Mouse (Mus musculus): ENCODE measurements around the gene Arid5b.

Arid5b gene

DNA sequence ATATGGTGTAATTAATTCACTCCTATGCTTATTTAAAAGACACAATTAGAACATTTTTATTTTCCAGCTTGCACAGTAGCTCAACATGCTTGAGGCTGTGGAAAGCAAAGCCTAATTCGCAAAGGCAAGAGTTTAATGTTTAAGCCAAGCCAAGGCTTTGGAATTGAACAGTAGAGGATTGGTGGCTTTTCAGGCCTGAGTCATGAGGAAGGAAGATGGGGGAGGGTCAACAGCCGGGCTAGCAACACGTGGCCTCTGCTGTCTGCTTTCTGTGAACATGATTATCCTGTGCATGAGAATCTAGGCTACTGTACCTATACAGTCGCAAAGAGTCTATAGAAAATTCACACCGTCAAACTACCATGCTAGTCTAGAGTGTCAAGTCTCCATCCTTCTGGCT lies 9.9 kb downstream of the Arid5b start:
- no peak for DNase-seq

- no peak for DNase-seq
Observed at GRCm38 (mm10) chr10:68263969-68264688, 14.4 kb downstream of the Arid5b start.

DNA sequence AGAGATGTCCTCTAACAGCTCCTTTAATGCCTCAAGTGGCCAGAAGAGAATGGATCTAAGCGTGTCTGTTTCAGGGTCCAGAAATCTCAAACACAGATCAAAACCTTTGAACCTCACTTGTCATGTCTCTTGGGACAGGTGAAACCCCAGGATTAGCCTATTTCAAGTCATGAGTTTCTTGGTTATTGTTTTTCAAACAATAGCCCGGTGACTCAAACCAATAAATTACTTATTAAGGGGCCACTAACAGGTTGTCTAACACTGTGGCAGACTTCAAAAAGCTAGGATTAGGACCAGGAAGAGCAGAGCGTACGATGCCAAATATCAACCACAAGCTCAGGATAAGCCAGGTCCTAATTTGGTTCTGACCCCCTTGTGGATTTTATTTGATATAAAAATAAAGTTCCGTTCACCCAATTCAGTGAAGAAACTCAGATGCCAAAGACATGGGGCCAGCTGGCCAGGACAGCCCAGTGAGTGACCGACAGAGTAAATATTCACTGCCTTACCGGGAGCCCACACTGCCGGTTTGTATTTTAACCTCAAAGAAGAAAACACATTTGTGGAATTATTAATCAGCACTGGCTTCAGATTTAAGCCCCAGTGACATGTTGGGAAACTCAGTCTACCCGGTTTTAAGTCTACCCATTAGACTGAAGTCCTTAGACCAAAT lies 15.1 kb downstream of the Arid5b start:
- DNase-seq, result no peak

GRCm38 (mm10) chr10:68259601-68260000 lies 18.9 kb downstream of the Arid5b start:
- DNase-seq, result no peak

DNA sequence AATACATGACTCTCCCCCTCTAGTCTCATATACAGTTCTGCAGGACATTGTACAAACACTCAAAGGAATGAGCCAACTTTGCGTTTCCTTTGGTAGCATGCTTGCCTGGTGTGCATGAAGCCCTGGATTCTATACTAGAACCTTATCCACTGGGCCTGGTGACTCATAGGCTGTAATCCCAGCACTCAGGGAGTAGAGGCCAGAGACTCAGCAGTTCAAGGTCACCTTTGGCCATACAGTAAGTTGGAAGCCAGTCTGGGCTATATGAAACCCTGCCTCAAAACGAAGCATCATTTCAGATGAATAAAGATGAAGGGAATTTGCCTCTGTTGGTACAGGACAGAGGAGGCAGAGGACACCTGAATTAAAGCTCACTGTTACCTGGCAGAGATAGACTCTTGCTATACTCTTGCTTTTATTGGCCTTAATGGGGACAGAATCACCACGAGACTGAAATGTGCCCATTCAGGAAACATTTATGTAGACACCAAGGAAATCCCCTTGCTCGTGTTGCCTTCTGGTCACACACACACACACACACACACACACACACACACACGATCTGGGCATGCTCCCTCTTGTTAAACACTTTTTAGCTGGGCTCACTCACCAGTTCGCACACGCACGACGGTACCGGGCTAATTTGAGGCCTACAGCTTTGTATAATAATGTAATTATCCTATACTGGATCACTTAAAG lies 21.0 kb downstream of the Arid5b start:
- DNase-seq, result no peak

- no peak for DNase-seq
Observed at GRCm38 (mm10) chr10:68256134-68256533, 22.4 kb downstream of the Arid5b start.

- no peak for DNase-seq
Observed at GRCm38 (mm10) chr10:68253452-68254117, 25.0 kb downstream of the Arid5b start.

DNA sequence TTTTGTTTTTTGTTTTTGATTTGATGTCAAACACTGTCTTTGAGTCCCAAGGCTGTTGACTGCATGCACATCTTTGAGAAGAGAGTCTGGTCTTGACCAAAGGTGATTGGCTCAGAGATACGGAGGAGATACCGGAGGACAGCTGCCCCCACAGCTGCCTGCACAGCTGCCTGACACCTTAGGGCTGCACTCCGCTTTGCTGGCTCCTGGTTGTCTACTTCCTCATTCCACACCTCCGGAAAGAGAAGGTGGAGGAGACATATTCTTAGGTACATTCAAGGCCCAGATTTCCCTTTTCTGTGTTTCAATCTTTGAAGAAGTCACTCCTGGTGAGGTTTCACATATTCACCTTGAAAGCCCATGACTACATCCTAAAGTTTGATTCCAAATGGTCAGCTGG lies 25.9 kb downstream of the Arid5b start:
- DNase-seq, result no peak

GRCm38 (mm10) chr10:68249355-68249782 lies 29.2 kb downstream of the Arid5b start:
- DNase-seq, result no peak

DNA sequence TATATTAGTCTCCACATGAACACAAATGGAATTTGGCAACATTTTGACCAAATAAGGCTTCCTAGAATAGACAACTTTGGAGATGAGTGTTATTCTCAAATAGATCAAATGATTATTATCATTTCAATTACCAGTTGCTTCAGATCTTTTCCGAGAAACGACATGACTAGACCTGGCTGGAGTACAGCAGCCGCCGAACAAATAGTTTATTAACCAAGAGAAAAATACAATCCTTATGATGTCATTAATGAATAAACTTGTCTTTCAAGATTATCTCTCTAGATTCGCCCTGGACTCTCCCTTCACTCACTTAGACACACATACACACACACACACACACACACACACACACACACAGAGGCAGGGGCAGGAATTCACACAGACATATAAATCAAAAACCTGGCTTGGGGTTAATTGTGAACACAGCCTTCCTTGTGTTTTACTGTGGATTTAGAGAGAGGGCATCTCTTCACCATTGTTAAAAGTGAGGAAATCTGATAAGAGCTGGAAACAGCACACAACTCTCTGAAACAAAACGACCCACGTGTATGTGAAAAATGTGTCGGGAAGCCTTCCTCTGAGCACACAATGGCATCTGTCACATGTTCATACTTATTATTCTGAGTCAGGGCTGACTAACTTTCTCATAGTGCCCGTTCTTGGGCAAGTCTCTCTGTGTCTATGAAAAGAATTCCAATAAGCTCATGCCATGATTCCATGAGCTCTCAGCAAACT lies 30.1 kb downstream of the Arid5b start:
- DNase-seq, result no peak

- DNase-seq, result no peak
Observed at GRCm38 (mm10) chr10:68247490-68248280, 30.9 kb downstream of the Arid5b start.

GRCm38 (mm10) chr10:68246603-68247247 lies 31.8 kb downstream of the Arid5b start:
- no peak for DNase-seq

DNA sequence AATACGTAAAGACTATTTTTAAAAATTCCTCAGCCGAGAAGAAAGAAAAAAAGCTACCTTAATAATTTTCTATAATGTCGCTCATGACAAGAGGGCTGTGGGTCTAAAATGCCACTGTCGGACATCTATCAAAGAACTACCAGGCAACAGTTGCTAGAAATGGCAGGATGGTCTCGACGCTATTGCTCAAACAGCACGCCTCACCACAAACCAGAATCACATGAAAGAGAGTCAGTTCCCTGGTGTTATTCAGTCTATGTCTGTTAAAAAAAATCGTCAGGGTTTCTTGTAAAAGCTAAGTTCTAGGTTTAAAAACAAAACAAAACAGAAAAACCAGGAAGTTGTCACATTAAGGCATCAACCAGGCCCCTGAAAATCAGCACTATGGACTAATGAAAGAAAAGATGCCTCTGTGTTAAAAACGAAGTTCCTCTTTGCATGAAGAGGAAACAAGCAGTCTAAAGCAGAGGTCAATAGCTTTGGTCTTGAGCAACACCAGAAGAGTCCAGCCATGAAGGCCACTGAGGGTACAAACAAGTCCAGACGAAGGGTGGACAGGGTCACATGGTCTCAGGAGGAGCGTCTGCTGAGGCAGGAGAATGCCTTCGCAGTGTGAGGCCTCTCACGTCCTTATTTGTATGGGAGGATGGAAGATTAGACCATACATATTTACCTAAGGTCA lies 37.6 kb downstream of the Arid5b start:
- no peak for DNase-seq

DNA sequence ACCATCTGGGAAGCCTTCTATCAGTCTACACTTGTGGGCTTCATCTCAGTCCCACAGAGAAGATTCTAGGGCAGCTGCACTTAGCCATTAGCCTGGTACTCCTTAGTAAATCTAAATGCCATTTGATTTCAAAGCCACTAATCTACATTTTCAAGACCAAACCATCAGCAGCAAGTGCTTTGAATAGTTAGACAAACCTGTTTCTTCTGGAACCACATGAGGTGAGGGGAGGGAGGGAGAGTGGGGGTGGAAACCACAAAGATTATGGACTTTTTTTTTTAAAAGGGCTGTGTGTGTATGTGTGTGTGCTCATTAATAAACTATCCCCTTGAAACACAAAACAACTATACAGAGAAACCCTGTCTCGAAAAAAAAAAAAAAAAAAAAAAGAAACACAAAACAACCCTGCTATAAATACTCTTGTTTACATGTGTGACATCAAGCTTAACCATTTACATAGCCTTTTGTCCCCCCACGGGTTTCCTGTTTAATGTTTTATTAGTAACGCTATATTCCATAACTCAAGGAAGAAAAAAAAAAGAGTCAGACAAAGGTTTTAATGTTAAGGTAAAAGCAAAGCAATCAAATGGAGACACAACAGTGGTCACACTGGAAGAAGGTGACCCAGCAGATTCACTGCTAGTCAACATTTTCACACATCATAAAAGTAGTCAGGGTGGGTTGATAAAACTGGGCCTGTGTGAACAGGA lies 38.3 kb downstream of the Arid5b start:
- no peak for DNase-seq

DNA sequence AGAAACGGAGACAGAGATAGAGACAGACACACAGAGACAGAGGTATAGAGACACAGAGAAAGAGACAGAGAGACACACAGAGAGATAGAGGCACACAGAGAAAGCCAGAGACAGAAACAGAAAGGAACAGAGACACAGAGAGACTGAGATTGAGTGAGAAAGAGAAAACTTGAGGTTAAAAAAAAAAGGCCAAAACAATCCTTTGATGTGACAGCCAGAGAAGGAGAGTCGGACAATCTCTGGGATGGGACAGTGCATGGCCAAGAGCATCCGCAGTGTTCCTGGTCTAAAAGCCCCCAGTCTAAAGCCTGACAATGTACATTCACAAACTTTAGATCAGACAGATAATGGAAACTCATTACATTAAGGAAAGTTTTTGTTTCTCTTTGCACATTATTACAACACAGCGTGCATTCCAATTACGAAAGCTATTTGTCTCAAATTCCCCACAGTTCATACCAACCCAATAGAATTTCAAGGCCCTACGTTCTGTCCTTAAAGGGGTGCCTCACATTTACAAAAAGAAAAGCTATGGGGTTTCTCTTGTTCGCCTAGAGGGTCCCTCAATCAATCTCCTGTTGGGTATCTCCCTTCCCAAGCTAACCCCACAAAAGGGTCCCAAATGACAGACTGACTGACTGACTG lies 39.0 kb downstream of the Arid5b start:
- no peak for DNase-seq

DNA sequence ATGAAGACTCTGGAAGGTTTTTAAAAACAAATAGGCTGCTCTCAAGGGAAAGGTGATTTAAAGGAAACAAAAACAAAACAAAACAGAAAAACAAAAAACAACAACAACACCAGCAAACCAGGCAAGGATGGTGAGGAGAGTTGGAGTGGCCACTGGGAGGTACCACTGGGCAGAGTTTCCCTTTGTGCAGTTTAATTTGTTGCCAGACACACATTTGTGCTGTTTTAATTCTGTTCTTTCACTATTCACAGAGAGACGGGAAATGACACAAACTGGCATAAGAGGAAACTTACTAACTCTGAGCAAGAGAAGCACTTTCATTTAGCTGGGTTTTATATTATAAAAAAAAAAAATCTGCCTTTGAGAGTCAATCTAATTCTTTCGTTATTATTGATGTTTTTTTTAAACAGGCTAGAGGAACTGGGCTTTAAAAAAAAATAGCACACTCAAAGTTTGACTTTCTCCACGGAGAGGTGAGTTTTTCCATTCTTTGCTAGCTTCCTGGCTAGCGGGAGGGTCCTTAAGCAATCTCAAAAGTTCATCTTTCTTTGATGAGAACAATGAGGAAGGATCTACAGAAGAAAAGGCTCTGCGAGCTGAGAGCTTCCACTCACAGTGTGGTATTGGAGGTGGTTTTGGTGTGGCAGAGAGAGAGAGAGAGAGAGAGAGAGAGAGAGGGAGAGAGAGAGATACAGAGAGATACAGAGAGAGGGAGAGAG lies 39.7 kb downstream of the Arid5b start:
- no peak for DNase-seq

- DNase-seq, result no peak
Observed at GRCm38 (mm10) chr10:68238182-68238581, 40.4 kb downstream of the Arid5b start.

- no peak for DNase-seq
Observed at GRCm38 (mm10) chr10:68236956-68237455, 41.5 kb downstream of the Arid5b start.

Data from cerebellum, adult 11 months (tissue).